Mouse (Mus musculus): ENCODE data around the gene Defb9.
"Not testable (repeated sequence)": the region's sequence is repeated elsewhere in the genome, so short reads cannot be mapped to it uniquely, and the experiment has no call there.

The Defb9 gene

GRCm38 (mm10) chr8:21885321-21885720 lies at the start of gene Defb9:
Defb9 (minus strand) TSS chr8:21885421.
- DNase-seq: not testable (repeated sequence)

GRCm38 (mm10) chr8:21932610-21933009 lies 47.4 kb upstream of the Defb9 start, which contains the start of gene Defb15:
Defb15 (minus strand) TSS chr8:21932710.
- DNase-seq: no peak

GRCm38 (mm10) chr8:21930754-21931153 lies 45.5 kb upstream of the Defb9 start:
- DNase-seq: not testable (repeated sequence)

GRCm38 (mm10) chr8:21915625-21916024 lies 30.4 kb upstream of the Defb9 start:
- no peak for DNase-seq

- DNase-seq: no peak
Observed at GRCm38 (mm10) chr8:21912554-21912953, 27.3 kb upstream of the Defb9 start.

GRCm38 (mm10) chr8:21911931-21912330 lies 26.7 kb upstream of the Defb9 start:
- DNase-seq: no peak

- DNase-seq: not testable (repeated sequence)
Observed at GRCm38 (mm10) chr8:21906290-21906689, 21.1 kb upstream of the Defb9 start, which contains the start of gene Defb11. Defb11 (minus strand) TSS chr8:21906412.

- not testable (repeated sequence) for DNase-seq
Observed at GRCm38 (mm10) chr8:21858586-21858985, 26.6 kb downstream of the Defb9 start, which contains the start of gene Defb10. Defb10 (plus strand) TSS chr8:21858901.

All from cerebellum, postnatal 14 days (tissue).